Mouse (Mus musculus) heart, embryonic 14.5 days (tissue): ENCODE results near the gene Phgr1. TPM values are rescaled to one million over a fixed set of nuclear protein-coding genes. Genes with fewer than 3 reads are reported as not detected.

ENCODE experiments used
- ATAC-seq: fragments of 200-750 bp; cut with Nextera tagmentation; 2 replicates; pipeline ENCODE4 v1.8.0; 2017; ENCODE audit warnings: low read depth, moderate TSS enrichment; ENCODE audit not compliant: insufficient number of reproducible peaks, insufficient read depth, low FRiP score
- H3K27ac ChIP-seq, 2 experiments: fragments of 200-500 bp in 1 of 2; fragments of 300-500 bp in 1 of 2; sonication (generic) in 1 of 2; replicated peaks in 1 of 2; 2 replicates each; pipeline ENCODE4 v1.5.1; 2012 to 2014; ENCODE audit warnings: low read depth in 2 of 2, low read length in 2 of 2, control low read depth in 1 of 2, mild to moderate bottlenecking in 1 of 2, mixed read lengths in 1 of 2; ENCODE audit not compliant: control insufficient read depth in 1 of 2, insufficient read depth in 1 of 2
- H3K27me3 ChIP-seq: fragments of 300-500 bp; sonication (generic); 2 replicates; pipeline ENCODE4 v1.6.1; 2014; ENCODE audit warnings: mild to moderate bottlenecking, low read length, control low read depth; ENCODE audit not compliant: control insufficient read depth, insufficient read depth
- H3K36me3 ChIP-seq: fragments of 300-500 bp; sonication (generic); 2 replicates; pipeline ENCODE4 v1.6.1; 2014; ENCODE audit warnings: mild to moderate bottlenecking, control low read depth, low read length, mixed read lengths; ENCODE audit not compliant: control insufficient read depth, insufficient read depth
- H3K4me1 ChIP-seq, 2 experiments: fragments of 200-500 bp in 1 of 2; fragments of 300-500 bp in 1 of 2; sonication (generic) in 1 of 2; 2 replicates each; pipeline ENCODE4 v1.6.1; 2012 to 2014; ENCODE audit warnings: low read length in 2 of 2, control low read depth in 1 of 2, mixed read lengths in 1 of 2; ENCODE audit not compliant: control insufficient read depth in 2 of 2, insufficient read depth in 2 of 2
- H3K4me2 ChIP-seq: fragments of 300-500 bp; sonication (generic); 2 replicates; pipeline ENCODE4 v1.6.1; 2014; ENCODE audit warnings: mild to moderate bottlenecking, low read length
- H3K4me3 ChIP-seq, 2 experiments: fragments of 200-500 bp in 1 of 2; fragments of 300-500 bp in 1 of 2; sonication (generic) in 1 of 2; 2 replicates each; pipeline ENCODE4 v1.5.1; 2012 to 2014; ENCODE audit warnings: low read length in 2 of 2, mild to moderate bottlenecking in 2 of 2, control low read depth in 1 of 2, low read depth in 1 of 2, moderate library complexity in 1 of 2; ENCODE audit not compliant: control insufficient read depth in 1 of 2, insufficient read depth in 1 of 2
- H3K9ac ChIP-seq: fragments of 300-500 bp; sonication (generic); 2 replicates; pipeline ENCODE4 v1.6.1; 2014; ENCODE audit warnings: mild to moderate bottlenecking, low read length
- H3K9me3 ChIP-seq: fragments of 300-500 bp; sonication (generic); 2 replicates; pipeline ENCODE4 v1.6.1; 2016; ENCODE audit warnings: low read length, control low read depth; ENCODE audit not compliant: control insufficient read depth
- WGBS: fragments of 180-500 bp; shearing (Covaris S2); extraction: QIAGEN DNeasy Blood & Tissue Kit; methylation state at CpG from one replicate; pipeline ENCODE4 v1.1.7; 2014; 5-methylcytosine and 5-hydroxymethylcytosine counted together
- polyA plus RNA-seq: library from polyadenylated mRNA; unstranded; fragments of >200 nt; fragmentation: Nextera tagmentation; extraction: Ambion mirVana; gene quantifications from 2 replicates; pipeline ENCODE4 v1.2.1, GENCODE M21; 2014

Gene Phgr1
- polyA plus RNA-seq, 1 experiment from 2014 or later: not detected

GRCm38 (mm10) chr2:118790221-118790550, 17.6 kb downstream of the Phgr1 start:
- Histone ChIP-seq H3K27ac (no peak overlapping the region), H3K27me3 (peaks cover 8% of the 10 kb centered on the region), H3K9me3 (no peaks in the 10 kb centered on the region), H3K4me1 (peaks cover 9 to 12% of the 10 kb centered on the region in 2 experiments), H3K4me3 (peak overlapping the region in 1 of 2 experiments; percentile 25; a peak in 2 of 4 replicates), H3K9ac (no peak overlapping the region; the same call in 1 of the 2 replicates), H3K36me3 (no peaks in the 10 kb centered on the region), H3K4me2 (peak overlapping the region; percentile 59)
- ATAC-seq: no peak
- 52% methylated on average over 12 of the region's 12 CpGs for WGBS

- ATAC-seq: peak; percentile 51
- Histone ChIP-seq H3K9ac (no peak overlapping the region; the same call in 1 of the 2 replicates), H3K27ac (no peak overlapping the region), H3K4me3 (peak overlapping the region; percentile 25 to 31; a peak in 3 of 4 replicates), H3K9me3 (no peaks in the 10 kb centered on the region), H3K4me1 (peaks cover 9 to 12% of the 10 kb centered on the region in 2 experiments), H3K4me2 (peak overlapping the region; percentile 59), H3K27me3 (peaks cover 8% of the 10 kb centered on the region), H3K36me3 (no peaks in the 10 kb centered on the region)
- 19% methylated on average over 44 of the region's 44 CpGs for WGBS
These were observed 18.3 kb downstream of the Phgr1 start for GRCm38 (mm10) chr2:118790551-118791525.

DNA sequence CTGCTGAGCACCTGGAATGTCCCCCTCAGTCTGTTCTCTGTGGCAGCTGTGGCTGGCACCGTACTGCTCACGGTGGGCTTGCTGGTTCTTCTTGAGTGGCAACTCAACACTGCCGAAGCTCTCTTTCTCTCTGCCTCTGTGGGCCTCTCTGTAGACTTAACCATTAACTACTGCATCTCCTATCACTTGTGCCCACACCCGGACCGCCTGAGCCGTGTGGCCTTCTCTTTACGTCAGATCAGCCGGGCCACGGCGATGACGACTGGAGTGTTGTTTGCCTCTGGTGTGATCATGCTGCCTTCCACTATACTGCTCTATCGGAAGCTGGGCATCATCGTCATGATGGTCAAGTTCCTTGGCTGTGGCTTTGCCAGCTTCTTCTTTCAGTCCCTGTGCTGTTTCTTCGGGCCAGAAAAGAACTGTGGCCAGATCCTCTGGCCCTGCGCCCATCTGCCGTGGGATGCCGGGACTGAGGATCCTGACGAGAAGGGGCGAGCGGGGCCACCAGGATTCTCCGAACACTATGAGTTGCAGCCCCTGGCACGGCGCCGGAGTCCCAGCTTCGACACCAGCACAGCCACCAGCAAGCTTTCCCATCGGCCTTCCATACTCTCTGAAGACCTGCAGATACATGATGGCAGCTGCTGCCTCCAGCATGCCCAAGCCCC, 19.2 kb downstream of the Phgr1 start:
- 91% methylated on average over 26 of the region's 26 CpGs for WGBS
- ATAC-seq: no peak
- Histone ChIP-seq H3K36me3 (no peaks in the 10 kb centered on the region), H3K4me3 (no peak overlapping the region), H3K4me2 (no peak overlapping the region), H3K4me1 (peaks cover 9 to 12% of the 10 kb centered on the region in 2 experiments), H3K27ac (no peak overlapping the region), H3K9ac (no peak overlapping the region), H3K9me3 (no peaks in the 10 kb centered on the region), H3K27me3 (peaks cover 8% of the 10 kb centered on the region)

- no peaks in the 10 kb centered on the region for H3K9me3 ChIP-seq
- peaks cover 9 to 12% of the 10 kb centered on the region in 2 experiments for H3K4me1 ChIP-seq
- no peak overlapping the region for H3K4me2 ChIP-seq
- no peak for ATAC-seq
- H3K9ac ChIP-seq: no peak overlapping the region
- WGBS: 68% methylated on average over 4 of the region's 4 CpGs
- peaks cover 8% of the 10 kb centered on the region for H3K27me3 ChIP-seq
- no peak overlapping the region for H3K4me3 ChIP-seq
- no peaks in the 10 kb centered on the region for H3K36me3 ChIP-seq
- H3K27ac ChIP-seq: no peak overlapping the region
These were observed 19.7 kb downstream of the Phgr1 start for GRCm38 (mm10) chr2:118792259-118792613.

- Histone ChIP-seq H3K9me3 (no peaks in the 10 kb centered on the region), H3K9ac (no peak overlapping the region), H3K4me1 (peaks cover 9 to 12% of the 10 kb centered on the region in 2 experiments), H3K4me3 (no peak overlapping the region), H3K4me2 (no peak overlapping the region), H3K36me3 (no peaks in the 10 kb centered on the region), H3K27me3 (no peaks in the 10 kb centered on the region; the same call in none of the 2 replicates), H3K27ac (no peak overlapping the region)
- 82% methylated on average over 4 of the region's 4 CpGs for WGBS
- ATAC-seq: no peak
These were observed 21.1 kb downstream of the Phgr1 start for GRCm38 (mm10) chr2:118793636-118794035.

DNA sequence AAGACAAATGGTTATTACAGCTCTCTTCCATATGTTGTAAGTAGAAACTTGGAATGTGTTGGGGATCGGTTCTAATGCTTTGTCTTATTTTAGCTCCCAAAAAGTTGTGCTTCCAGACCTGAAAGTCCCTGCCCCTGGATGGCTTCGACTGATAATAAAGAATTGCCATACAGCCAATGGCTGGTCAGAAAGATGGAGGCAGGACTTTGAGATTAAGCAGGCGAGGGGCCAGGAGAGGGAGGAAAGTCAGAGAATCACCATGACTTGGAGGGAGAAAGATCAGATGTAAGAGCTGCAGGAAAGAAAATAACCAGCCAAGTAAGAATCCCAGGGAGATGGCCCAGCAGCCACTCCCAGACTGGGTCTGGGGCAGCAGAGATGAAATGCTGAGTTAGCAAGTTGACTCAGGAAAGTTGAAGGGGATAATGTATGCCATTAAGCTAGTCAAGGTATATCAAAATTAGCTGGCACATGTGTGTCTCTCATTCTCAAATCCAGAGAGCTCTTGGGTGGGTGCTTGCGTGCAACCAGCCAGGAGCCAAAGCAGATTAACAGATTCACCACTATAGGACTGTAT, 30.1 kb downstream of the Phgr1 start:
- Histone ChIP-seq H3K4me3 (no peak overlapping the region), H3K9me3 (no peaks in the 10 kb centered on the region), H3K4me2 (no peak overlapping the region), H3K9ac (no peak overlapping the region), H3K36me3 (no peaks in the 10 kb centered on the region), H3K27me3 (no peaks in the 10 kb centered on the region), H3K4me1 (peaks cover 0 to 3% of the 10 kb centered on the region in 2 experiments; a peak in 1 of 4 replicates), H3K27ac (no peak overlapping the region)
- no peak for ATAC-seq
- 64% methylated on average over 4 of the region's 4 CpGs for WGBS

GRCm38 (mm10) chr2:118804474-118804873, 31.9 kb downstream of the Phgr1 start:
- H3K36me3 ChIP-seq: no peaks in the 10 kb centered on the region
- peaks cover 0 to 3% of the 10 kb centered on the region in 2 experiments; a peak in 1 of 4 replicates for H3K4me1 ChIP-seq
- H3K27me3 ChIP-seq: no peaks in the 10 kb centered on the region
- WGBS: 75% methylated on average over 2 of the region's 2 CpGs
- no peak overlapping the region for H3K4me2 ChIP-seq
- H3K9me3 ChIP-seq: no peaks in the 10 kb centered on the region
- ATAC-seq: no peak
- H3K27ac ChIP-seq: no peak overlapping the region
- H3K9ac ChIP-seq: no peak overlapping the region
- no peak overlapping the region for H3K4me3 ChIP-seq
